Mouse (Mus musculus) thymus, adult 18-20 months (tissue): Measurements from ENCODE around the gene 1700025G04Rik.

ENCODE experiments used
- DNase-seq, 2 experiments: peaks; one replicate each; pipeline ENCODE4 v3.0.0; 2022; ENCODE audit warnings: mixed read lengths in 2 of 2

1700025G04Rik gene

DNA sequence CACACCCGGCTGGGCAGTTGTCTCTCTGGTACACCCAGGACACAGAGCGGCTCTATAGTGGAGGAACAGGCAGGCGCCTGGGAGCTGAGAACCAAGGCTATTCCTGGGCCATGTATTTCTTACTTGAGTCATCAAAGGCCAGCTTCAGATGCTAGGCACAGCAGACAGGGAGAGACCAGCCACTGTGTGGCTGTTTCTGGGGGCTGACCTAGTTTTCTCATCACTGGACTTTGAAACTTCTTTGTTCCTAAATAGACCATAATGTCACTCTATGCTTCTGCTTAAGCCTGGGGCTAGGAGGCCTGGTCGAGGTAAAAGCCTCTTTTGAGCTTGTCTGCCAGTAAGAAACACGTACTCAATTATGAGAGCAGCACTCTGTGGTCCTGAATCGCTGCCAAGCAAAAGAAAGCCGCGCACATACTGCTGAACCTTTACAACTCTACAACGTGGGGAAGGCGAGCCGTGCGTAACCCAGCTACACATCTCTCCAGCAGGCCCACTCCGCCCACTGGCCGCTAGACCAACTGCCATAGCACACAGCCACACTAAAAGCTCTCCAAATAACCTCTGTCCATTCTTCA, 199.8 kb downstream of the 1700025G04Rik start:
- DNase-seq = no peak

- no peak for DNase-seq
Observed at GRCm38 (mm10) chr1:151887631-151888030, 202.3 kb downstream of the 1700025G04Rik start.

GRCm38 (mm10) chr1:151887126-151887525, 202.8 kb downstream of the 1700025G04Rik start:
- DNase-seq = no peak

- DNase-seq = no peak
Observed at GRCm38 (mm10) chr1:151886171-151886570, 203.8 kb downstream of the 1700025G04Rik start.

DNA sequence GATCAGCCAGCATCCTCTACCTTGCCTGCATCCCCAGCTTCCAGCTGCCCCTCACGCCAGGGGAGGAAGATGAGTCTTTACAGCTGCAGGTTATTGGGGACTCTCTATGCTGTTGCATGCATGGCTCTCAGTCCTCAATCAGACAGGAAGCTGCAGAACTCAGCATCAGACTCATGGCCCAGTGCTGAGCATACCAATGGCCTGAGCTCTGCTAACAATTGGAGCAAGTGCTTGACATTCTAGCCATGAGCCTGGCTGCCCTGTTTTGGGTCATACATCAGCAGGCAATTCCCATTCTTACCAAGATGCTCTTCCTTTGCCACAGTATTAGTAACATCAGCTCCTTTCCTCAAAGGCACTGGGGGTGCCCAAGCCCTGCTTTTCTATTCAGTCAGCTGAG, 208.7 kb downstream of the 1700025G04Rik start:
- no peak for DNase-seq

DNA sequence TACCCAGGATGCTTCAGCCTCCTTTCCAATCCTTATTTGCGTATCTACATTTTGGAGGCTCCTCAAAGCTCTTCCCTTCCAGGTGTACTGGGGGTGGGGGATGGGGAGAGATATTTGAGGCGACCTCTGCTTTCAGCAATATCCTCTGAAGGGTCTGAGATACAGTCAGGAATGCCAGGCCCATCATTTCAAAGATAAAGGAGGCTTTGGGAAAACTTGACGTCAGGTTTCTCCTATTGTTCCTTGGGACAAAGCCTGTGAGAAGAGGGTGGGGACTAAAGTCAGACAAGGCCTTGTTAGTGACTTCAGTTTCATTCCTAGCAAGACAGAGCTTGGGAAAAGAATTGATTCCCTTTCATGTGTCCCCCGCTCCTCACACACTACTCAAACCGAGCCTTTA, 209.2 kb downstream of the 1700025G04Rik start:
- DNase-seq = no peak

- DNase-seq = no peak
Observed at GRCm38 (mm10) chr1:151879966-151880365, 210.0 kb downstream of the 1700025G04Rik start.

DNA sequence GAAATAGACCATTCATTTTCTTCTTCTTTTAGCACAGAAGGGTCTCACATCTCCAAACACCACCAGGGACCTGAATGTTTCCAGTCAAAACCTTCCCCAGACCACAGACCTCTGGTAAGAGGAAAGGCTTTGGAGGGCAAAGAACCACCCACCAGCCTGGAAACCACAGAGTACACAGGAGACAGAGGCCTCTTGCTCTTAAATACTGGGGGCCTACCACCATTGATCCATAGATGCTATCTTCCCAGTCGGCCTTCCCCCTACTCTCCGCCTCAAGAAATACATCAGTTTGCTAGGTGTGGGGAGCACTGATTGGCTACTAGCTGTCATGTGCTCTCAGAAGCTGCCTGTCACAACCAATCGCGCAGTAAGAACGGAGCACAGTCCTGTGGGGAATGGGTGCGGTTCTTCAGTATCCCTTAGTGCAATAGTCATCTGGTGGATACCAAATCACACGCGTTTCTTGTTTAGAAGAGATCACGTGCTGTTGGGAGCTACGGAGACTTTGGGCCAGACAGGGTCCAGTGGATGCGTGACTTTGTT, 210.5 kb downstream of the 1700025G04Rik start:
- DNase-seq = no peak

- DNase-seq = no peak
Observed at GRCm38 (mm10) chr1:151878411-151878810, 211.5 kb downstream of the 1700025G04Rik start.

GRCm38 (mm10) chr1:151872971-151873370, 217.0 kb downstream of the 1700025G04Rik start:
- no peak for DNase-seq

DNA sequence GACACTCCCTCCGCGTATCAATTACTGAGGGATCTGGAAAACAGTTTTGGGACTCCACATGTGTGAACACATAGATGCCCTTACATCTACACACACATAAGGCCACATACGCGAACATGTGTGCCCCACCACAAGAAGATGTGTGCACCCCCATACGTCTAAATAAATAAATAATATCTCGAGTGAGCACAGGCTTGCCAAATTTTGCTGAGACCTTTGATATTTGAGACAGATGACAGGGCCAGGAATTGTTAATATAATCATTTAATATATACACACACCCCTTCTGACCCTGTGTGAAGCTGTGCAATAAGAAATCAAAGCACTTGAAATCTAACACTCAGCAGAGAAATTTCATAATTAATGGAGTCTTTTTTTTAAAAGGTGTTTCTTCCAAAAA, 225.6 kb downstream of the 1700025G04Rik start:
- DNase-seq = no peak

DNA sequence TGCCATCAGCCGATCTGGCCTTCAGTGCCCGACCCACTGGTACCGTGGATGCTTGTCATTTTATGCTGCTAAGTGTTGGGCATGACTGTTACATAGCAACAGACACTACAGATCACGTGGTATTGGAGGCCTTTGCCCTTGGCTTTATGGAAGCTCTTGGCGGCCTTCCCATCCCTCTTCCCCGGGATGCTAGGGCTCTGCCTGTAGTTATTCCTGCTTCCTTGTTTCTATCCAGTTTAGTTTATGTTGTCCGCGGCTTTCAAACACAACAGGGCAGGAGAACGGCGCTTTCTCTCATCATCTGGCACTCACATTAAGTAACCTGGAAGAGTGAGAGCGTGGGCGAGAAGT, 226.2 kb downstream of the 1700025G04Rik start:
- no peak for DNase-seq

DNA sequence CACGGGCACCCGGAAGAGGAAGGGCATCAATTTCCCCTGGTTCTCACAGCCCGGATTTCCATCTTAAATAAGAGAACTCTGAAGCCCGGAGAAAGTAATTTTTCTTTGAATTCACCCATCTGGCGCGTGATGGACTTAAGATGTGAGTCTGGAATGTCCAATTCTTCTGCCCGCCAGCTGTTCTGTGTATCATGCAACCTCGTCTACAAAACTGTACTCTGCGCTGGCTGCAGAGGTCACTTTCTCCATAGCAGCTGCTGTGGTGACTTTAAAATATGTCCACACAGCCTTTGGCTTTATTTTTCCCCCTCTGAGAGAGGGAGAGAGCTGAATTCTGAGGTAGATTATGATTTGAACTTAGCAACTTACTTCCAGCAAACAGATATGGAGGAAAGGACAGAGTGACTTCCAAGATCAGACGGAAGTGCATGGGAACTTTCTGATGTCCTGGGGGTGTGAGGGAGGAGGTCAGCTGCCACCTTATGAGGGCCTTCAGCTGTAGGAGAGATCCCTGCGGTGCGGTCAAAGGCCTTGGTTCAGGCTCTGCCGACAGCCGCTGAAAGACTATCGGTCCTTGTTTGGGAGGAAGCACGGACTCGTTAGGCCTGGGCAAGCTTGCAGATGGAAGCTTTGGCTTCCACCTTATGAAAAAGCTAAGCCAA, 226.7 kb downstream of the 1700025G04Rik start:
- no peak for DNase-seq

- no peak for DNase-seq
Observed at GRCm38 (mm10) chr1:151862109-151862508, 227.8 kb downstream of the 1700025G04Rik start.

- no peak for DNase-seq
Observed at GRCm38 (mm10) chr1:151861334-151861995, 228.5 kb downstream of the 1700025G04Rik start.

DNA sequence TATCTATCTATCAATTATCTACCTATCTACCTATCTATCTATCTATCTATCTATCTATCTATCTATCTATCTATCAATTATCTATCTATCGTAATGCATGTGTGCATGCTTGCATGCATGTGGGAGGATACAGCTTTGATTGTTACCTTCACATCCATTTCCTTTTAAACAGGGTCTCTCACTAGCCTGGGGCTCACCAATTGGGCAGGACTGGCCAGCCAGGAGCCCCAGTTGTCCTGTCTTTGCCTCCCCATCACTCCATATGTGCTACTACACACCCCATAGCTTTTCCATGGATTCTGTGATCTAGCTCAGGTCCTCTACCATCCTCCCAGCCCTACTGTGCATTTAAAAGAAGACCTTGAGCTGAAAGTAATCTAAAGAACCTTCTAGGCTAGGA, 231.5 kb downstream of the 1700025G04Rik start:
- DNase-seq = no peak

DNA sequence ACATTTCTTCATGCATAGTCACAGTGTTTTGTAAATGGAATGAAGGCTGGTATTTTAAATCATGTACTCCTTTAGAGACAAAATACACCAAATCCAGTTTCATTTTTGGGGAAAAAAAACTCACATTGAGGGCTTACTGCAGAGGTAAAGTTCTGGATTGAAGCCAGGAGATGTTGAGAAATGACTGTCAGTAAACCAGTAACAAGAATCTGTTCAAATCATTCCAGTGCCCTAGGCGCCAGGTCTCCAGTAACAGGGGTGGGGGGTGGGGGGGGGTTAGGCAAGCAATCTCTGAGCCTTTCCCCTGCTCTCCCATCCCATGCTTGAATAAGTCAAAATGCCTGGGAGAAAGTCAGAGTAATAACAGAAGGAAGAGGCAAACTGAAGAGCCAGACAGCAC, 234.4 kb downstream of the 1700025G04Rik start:
- no peak for DNase-seq

- no peak for DNase-seq
Observed at GRCm38 (mm10) chr1:151851976-151852375, 237.9 kb downstream of the 1700025G04Rik start.

DNA sequence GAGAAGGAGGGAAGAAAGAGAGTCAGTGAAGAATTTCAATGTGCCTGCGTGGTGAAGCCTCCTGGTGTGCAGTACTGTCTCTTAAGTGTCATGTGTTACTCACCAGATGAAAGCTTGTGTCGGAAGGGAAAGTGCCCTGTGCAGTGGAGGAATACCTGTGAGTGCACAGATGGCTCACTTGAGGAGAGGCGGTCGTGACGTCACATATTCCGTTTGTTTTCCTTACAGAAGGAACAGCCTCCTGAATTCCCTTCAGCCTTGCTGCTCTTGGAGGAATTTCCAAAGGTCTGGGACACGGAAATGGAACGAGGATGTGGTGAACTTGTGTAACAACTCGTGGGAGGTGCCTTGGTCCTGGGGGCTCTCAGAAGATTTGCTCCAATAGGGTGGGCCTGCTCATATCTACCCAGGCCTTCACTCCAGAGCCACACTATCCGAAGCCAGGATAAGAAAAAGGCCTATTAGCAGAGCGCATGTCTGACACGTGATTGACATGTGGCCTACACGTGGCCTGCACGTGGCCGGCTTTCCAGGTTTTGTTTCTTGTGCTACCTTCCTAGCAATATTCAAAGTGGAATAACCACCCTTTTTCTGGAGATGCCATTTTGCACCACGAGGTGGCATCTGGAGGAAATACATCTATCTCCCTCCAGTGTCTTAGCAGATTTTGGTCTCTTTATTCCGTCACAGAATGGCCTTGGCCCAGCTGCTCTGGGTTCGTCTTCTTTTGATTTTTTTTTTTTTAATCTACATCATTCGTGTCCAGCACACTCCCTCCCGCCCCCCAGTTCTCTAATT, 238.7 kb downstream of the 1700025G04Rik start:
- no peak for DNase-seq

- DNase-seq = no peak
Observed at GRCm38 (mm10) chr1:151849993-151850608, 239.8 kb downstream of the 1700025G04Rik start.

DNA sequence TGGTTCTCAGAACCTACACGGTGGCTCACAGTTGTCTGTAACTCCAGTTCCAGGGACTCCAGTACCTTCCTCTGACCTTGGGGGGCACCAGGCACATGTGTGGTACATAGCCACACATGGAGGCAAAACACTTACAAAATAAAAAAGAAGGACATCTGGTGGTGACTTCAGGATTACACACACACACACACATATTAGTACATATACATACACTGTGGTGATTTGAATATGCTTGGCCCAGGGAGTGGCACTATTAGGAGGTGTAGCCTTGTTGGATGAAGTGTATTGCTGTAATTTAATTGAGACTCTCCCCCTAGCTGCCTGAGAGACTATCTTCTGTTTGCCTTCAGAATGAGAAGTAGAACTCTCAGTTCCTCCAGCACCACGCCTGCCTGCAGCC, 241.6 kb downstream of the 1700025G04Rik start:
- no peak for DNase-seq

DNA sequence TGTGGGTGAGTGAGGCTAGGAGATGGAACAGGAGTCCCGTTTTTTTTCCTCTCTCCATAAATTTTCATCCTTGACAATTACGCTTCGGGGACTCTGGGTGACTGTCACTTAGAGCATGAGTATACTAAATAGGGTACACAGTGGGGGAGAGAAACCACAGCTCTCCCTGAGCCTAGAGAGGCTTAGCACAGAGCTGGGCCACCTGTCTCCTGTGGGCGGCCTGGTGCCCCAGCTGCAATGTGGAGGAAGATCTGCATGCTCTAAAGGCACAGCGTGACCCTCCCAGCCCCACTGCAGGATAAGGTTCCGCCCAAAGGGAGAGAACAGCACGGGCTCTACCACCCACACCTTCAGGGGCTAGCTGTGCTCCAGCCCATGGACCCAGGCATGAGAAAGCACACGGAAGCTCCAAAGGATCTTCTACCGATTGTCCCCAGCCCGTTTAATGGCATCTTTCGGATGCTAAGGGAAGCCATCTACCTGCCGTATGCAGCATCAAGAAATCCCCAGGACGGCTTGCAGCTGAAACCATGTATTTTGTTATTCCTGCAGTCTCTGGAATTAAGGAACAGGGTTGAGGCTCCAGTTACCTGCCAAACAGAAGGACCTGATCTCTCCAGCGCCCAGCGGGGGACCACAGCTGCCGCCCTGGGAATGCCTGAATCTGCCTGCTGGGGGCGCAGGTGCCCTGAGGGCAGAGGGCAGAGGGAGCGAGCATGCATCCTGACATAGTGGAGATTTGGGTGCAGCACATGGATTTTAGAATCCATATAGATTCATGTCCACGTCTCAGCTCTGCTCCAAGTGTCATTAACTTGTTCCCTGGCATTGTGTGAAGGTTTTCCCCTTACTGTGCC, 243.8 kb downstream of the 1700025G04Rik start:
- no peak for DNase-seq
